Comparison of ENCODE assay signal across 16 mouse cellular contexts in genomic region chr4:137345790-137346189, GRCm38 (mm10). TPM values are rescaled to one million over a fixed set of nuclear protein-coding genes. Genes with fewer than 3 reads are reported as not detected.
A peak's percentile ranks its signal among the peaks of the same experiment; 100 is the strongest.
DNase-seq lines count a peak whose midpoint lies in the region; ATAC-seq lines count a peak whose summit lies in the region.
"Had no signal": no experiment of that assay in that cellular context is flagged by ENCODE, and none has a peak within 500 bp of the region (broad histone marks: within the 10 kb centered on the region; RNA-seq: fewer than 3 reads in every experiment).

No protein-coding gene starts in this region.

- H3K36me3 ChIP-seq in forebrain, embryonic 10.5 days (replicated peaks), result peaks cover 57% of the 10 kb centered on the region

- no peak overlapping the region for H3K27ac ChIP-seq in forebrain, embryonic 10.5 days
- H3K27ac ChIP-seq: kidney, embryonic 15.5 days; liver, embryonic 13.5 days had no signal

- no peaks in the 10 kb centered on the region for H3K4me1 ChIP-seq in forebrain, embryonic 10.5 days

- no peaks in the 10 kb centered on the region for H3K9me3 ChIP-seq in forebrain, embryonic 10.5 days
- H3K9me3 ChIP-seq: kidney, embryonic 15.5 days; liver, embryonic 13.5 days had no signal

- no peak overlapping the region for H3K4me3 ChIP-seq in forebrain, embryonic 10.5 days
- H3K4me3 ChIP-seq: erythroblast, embryonic 14.5 days; kidney, embryonic 15.5 days; liver, embryonic 13.5 days had no signal

- no peaks in the 10 kb centered on the region for H3K27me3 ChIP-seq in forebrain, embryonic 10.5 days (ENCODE audit: poor library complexity, severe bottlenecking)
- H3K27me3 ChIP-seq: kidney, embryonic 15.5 days; liver, embryonic 13.5 days had no signal

- ATAC-seq in megakaryocyte, adult 5-6 weeks (ENCODE audit: poor library complexity, severe bottlenecking), result peak; percentile 99
- ATAC-seq in erythroid progenitor cell, adult 5-6 weeks (replicated peaks; ENCODE audit: low FRiP score, poor library complexity, severe bottlenecking), result no peak
- ATAC-seq: midbrain, embryonic 16.5 days had no signal

- 100% methylated on average over 1 of the region's 1 CpGs for WGBS in forebrain, embryonic 10.5 days

- DNase-seq in lung, postnatal 25 days (ENCODE audit: low spot score), result peak; percentile 60
- DNase-seq in lung, adult 18-20 months, result no peak
- DNase-seq in CD4-positive helper T cell, adult 2 months (ENCODE audit: low read depth, low spot score), result peak; percentile 63
- DNase-seq in T-cell, adult 2 months (ENCODE audit: low spot score), result peak; percentile 51
- no peak for DNase-seq in forebrain, embryonic 10.5 days (ENCODE audit: extremely low spot score, low spot score)
- DNase-seq in left cerebral cortex, adult 11 months (ENCODE audit: low spot score), result no peak
- DNase-seq: cerebellum, adult 11-12 months; embryo, embryonic 11 days; liver, embryonic 13.5 days; lung, postnatal 4 days; retina, postnatal 1 day had no signal

RNA-seq across cellular contexts. Expression of gene Cdc42, which starts 11.7 kb away (rescaled TPM):
- 1,134 and 1,141 TPM in 2 replicates for total RNA-seq in megakaryocyte, adult 5-6 weeks (2015)
- total RNA-seq in megakaryocyte, adult 5-6 weeks (2017), result 1,082 and 1,090 TPM in 2 replicates
- total RNA-seq in erythroid progenitor cell, adult 5-6 weeks (2015; ENCODE audit: low replicate concordance), result 284 and 321 TPM in 2 replicates
- 140 and 178 TPM in 2 replicates for total RNA-seq in erythroid progenitor cell, adult 5-6 weeks (2017; ENCODE audit: low replicate concordance)
- polyA plus RNA-seq in forebrain, embryonic 10.5 days (2016; fragmentation: Nextera tagmentation; extraction: Ambion mirVana), result 567 and 573 TPM in 2 replicates

Comparison
In these comparisons a context has a peak if more than half of its experiments do, and no peak if none do; other contexts are left out.
1. DNase-seq: peak in lung, postnatal 25 days (single experiment), CD4-positive helper T cell, adult 2 months (single experiment) and T-cell, adult 2 months (single experiment); none in lung, adult 18-20 months (0 of 2), forebrain, embryonic 10.5 days (single experiment) and left cerebral cortex, adult 11 months (single experiment).